Mouse (Mus musculus): ENCODE results near the gene AW822073. TPM values are rescaled to one million over a fixed set of nuclear protein-coding genes. Genes with fewer than 3 reads are reported as not detected.
"Not testable (repeated sequence)": the region's sequence is repeated elsewhere in the genome, so short reads cannot be mapped to it uniquely, and the experiment has no call there.

Gene AW822073
- polyA plus RNA-seq, 1 experiment from 2014 or later: not detected

GRCm38 (mm10) chr10:58223972-58224805, 541 bp downstream of the AW822073 start:
- not testable (repeated sequence) for H3K4me3 ChIP-seq (ENCODE audit: low read depth, low read length); H3K4me2 ChIP-seq (ENCODE audit: low read depth, low read length, severe bottlenecking); ATAC-seq (replicated peaks; ENCODE audit: low FRiP score); H3K9me3 ChIP-seq (ENCODE audit: control insufficient read depth, low read length); H3K27ac ChIP-seq (ENCODE audit: low read depth, low read length); H3K4me1 ChIP-seq (replicated peaks; ENCODE audit: control insufficient read depth, insufficient read depth, low read length); H3K9ac ChIP-seq (ENCODE audit: low read length); H3K36me3 ChIP-seq (ENCODE audit: control insufficient read depth, insufficient read depth, low read length); H3K27me3 ChIP-seq (ENCODE audit: control insufficient read depth, insufficient read depth, low read length)
- 84% methylated on average over 27 of the region's 31 CpGs for WGBS
- DNase-seq (ENCODE audit: low spot score): peak; percentile 83

DNA sequence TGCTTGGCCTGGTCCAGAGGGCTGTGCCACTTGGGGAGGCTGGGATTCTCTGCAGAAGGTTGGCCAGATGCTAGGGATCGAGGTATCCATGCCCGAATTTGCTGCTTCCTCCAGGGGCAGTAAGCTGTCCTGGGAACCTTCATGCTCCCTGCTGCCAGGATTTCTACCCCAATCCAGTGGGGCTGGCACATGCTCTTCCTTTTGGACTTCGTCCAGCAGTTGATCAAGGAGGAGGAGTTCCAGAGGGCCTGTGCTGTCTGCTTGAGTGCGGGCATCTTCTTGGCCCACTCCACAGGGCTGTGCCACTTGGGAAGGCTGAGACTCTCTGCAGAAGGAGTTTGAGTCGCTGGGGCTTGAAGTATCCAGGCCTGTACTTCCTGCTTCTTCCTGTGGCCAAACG, 1.6 kb downstream of the AW822073 start:
- H3K27ac ChIP-seq (ENCODE audit: low read depth, low read length); H3K9ac ChIP-seq (ENCODE audit: low read length); H3K4me3 ChIP-seq (ENCODE audit: low read depth, low read length); H3K4me1 ChIP-seq (replicated peaks; ENCODE audit: control insufficient read depth, insufficient read depth, low read length); DNase-seq (ENCODE audit: low spot score); ATAC-seq (replicated peaks; ENCODE audit: low FRiP score); H3K27me3 ChIP-seq (ENCODE audit: control insufficient read depth, insufficient read depth, low read length); H3K9me3 ChIP-seq (ENCODE audit: control insufficient read depth, low read length); H3K4me2 ChIP-seq (ENCODE audit: low read depth, low read length, severe bottlenecking); H3K36me3 ChIP-seq (ENCODE audit: control insufficient read depth, insufficient read depth, low read length): not testable (repeated sequence)
- 87% methylated on average over 3 of the region's 6 CpGs for WGBS

GRCm38 (mm10) chr10:58221571-58221970, 3.2 kb downstream of the AW822073 start:
- H3K27me3 ChIP-seq (ENCODE audit: control insufficient read depth, insufficient read depth, low read length); ATAC-seq (replicated peaks; ENCODE audit: low FRiP score); H3K4me3 ChIP-seq (ENCODE audit: low read depth, low read length); H3K9me3 ChIP-seq (ENCODE audit: control insufficient read depth, low read length); H3K4me2 ChIP-seq (ENCODE audit: low read depth, low read length, severe bottlenecking); H3K9ac ChIP-seq (ENCODE audit: low read length); H3K27ac ChIP-seq (ENCODE audit: low read depth, low read length); DNase-seq (ENCODE audit: low spot score); H3K4me1 ChIP-seq (replicated peaks; ENCODE audit: control insufficient read depth, insufficient read depth, low read length); H3K36me3 ChIP-seq (ENCODE audit: control insufficient read depth, insufficient read depth, low read length): not testable (repeated sequence)
- 93% methylated on average over 2 of the region's 2 CpGs for WGBS

- H3K27ac ChIP-seq (ENCODE audit: low read depth, low read length): no peak overlapping the region
- DNase-seq (ENCODE audit: low spot score): peak; percentile 68
- ATAC-seq (replicated peaks; ENCODE audit: low FRiP score): no peak
- H3K4me3 ChIP-seq (ENCODE audit: low read depth, low read length): no peak overlapping the region
- no peak overlapping the region for H3K9ac ChIP-seq (ENCODE audit: low read length)
- no peaks in the 10 kb centered on the region for H3K36me3 ChIP-seq (ENCODE audit: control insufficient read depth, insufficient read depth, low read length)
- 82% methylated on average over 6 of the region's 6 CpGs for WGBS
- H3K9me3 ChIP-seq (ENCODE audit: control insufficient read depth, low read length): no peaks in the 10 kb centered on the region
- H3K4me1 ChIP-seq (replicated peaks; ENCODE audit: control insufficient read depth, insufficient read depth, low read length): no peaks in the 10 kb centered on the region
- no peak overlapping the region for H3K4me2 ChIP-seq (ENCODE audit: low read depth, low read length, severe bottlenecking)
- no peaks in the 10 kb centered on the region for H3K27me3 ChIP-seq (ENCODE audit: control insufficient read depth, insufficient read depth, low read length)
These were observed 4.0 kb downstream of the AW822073 start for GRCm38 (mm10) chr10:58220726-58221125.

DNA sequence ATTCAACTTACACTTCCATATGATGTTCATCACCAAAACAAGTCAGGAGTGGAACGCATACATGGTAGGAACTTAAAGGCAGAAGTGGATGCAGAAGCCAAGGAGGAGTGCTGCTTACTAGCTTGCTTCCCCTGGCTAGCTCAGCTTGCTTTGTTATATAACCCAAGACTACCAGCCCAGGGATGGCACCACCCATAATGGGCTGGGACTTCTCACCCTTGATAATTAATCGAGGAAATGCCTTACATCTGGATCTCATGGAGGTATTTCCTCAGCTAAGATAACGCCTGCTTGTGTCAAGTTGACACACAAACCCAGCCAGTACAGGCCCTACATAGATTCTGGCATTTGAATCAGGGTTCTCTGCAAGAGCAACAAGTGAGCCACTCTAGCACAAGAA, 7.4 kb downstream of the AW822073 start:
- ATAC-seq (replicated peaks; ENCODE audit: low FRiP score) (no peak), DNase-seq (ENCODE audit: low spot score) (no peak)
- WGBS: 87% methylated on average over 3 of the region's 3 CpGs
- Histone ChIP-seq H3K4me3 (ENCODE audit: low read depth, low read length) (no peak overlapping the region), H3K36me3 (ENCODE audit: control insufficient read depth, insufficient read depth, low read length) (no peaks in the 10 kb centered on the region), H3K27me3 (ENCODE audit: control insufficient read depth, insufficient read depth, low read length) (no peaks in the 10 kb centered on the region), H3K9me3 (ENCODE audit: control insufficient read depth, low read length) (no peaks in the 10 kb centered on the region), H3K4me2 (ENCODE audit: low read depth, low read length, severe bottlenecking) (no peak overlapping the region), H3K4me1 (replicated peaks; ENCODE audit: control insufficient read depth, insufficient read depth, low read length) (no peaks in the 10 kb centered on the region), H3K27ac (ENCODE audit: low read depth, low read length) (no peak overlapping the region), H3K9ac (ENCODE audit: low read length) (no peak overlapping the region)

GRCm38 (mm10) chr10:58215353-58215752, 9.4 kb downstream of the AW822073 start:
- no peaks in the 10 kb centered on the region for H3K9me3 ChIP-seq (ENCODE audit: control insufficient read depth, low read length)
- DNase-seq (ENCODE audit: low spot score): no peak
- no peaks in the 10 kb centered on the region for H3K4me1 ChIP-seq (replicated peaks; ENCODE audit: control insufficient read depth, insufficient read depth, low read length)
- no peak overlapping the region for H3K27ac ChIP-seq (ENCODE audit: low read depth, low read length)
- no peak for ATAC-seq (replicated peaks; ENCODE audit: low FRiP score)
- no peak overlapping the region for H3K4me3 ChIP-seq (ENCODE audit: low read depth, low read length)
- H3K27me3 ChIP-seq (ENCODE audit: control insufficient read depth, insufficient read depth, low read length): no peaks in the 10 kb centered on the region
- no peak overlapping the region for H3K9ac ChIP-seq (ENCODE audit: low read length)
- no peaks in the 10 kb centered on the region for H3K36me3 ChIP-seq (ENCODE audit: control insufficient read depth, insufficient read depth, low read length)
- no peak overlapping the region for H3K4me2 ChIP-seq (ENCODE audit: low read depth, low read length, severe bottlenecking)
- WGBS: 85% methylated on average over 1 of the region's 1 CpGs

GRCm38 (mm10) chr10:58214934-58215333, 9.8 kb downstream of the AW822073 start:
- H3K9ac ChIP-seq (ENCODE audit: low read length): no peak overlapping the region
- ATAC-seq (replicated peaks; ENCODE audit: low FRiP score) (no peak), DNase-seq (ENCODE audit: low spot score) (no peak)
- no peak overlapping the region for H3K4me3 ChIP-seq (ENCODE audit: low read depth, low read length)
- H3K4me1 ChIP-seq (replicated peaks; ENCODE audit: control insufficient read depth, insufficient read depth, low read length): no peaks in the 10 kb centered on the region
- H3K27ac ChIP-seq (ENCODE audit: low read depth, low read length): no peak overlapping the region
- WGBS: 81% methylated on average over 5 of the region's 5 CpGs
- H3K4me2 ChIP-seq (ENCODE audit: low read depth, low read length, severe bottlenecking): no peak overlapping the region
- H3K36me3 ChIP-seq (ENCODE audit: control insufficient read depth, insufficient read depth, low read length): no peaks in the 10 kb centered on the region
- no peaks in the 10 kb centered on the region for H3K27me3 ChIP-seq (ENCODE audit: control insufficient read depth, insufficient read depth, low read length)
- no peaks in the 10 kb centered on the region for H3K9me3 ChIP-seq (ENCODE audit: control insufficient read depth, low read length)

GRCm38 (mm10) chr10:58214497-58214896, 10.2 kb downstream of the AW822073 start:
- Histone ChIP-seq H3K36me3 (ENCODE audit: control insufficient read depth, insufficient read depth, low read length) (no peaks in the 10 kb centered on the region), H3K9me3 (ENCODE audit: control insufficient read depth, low read length) (no peaks in the 10 kb centered on the region), H3K27ac (ENCODE audit: low read depth, low read length) (no peak overlapping the region), H3K27me3 (ENCODE audit: control insufficient read depth, insufficient read depth, low read length) (no peaks in the 10 kb centered on the region), H3K4me3 (ENCODE audit: low read depth, low read length) (no peak overlapping the region), H3K4me1 (replicated peaks; ENCODE audit: control insufficient read depth, insufficient read depth, low read length) (no peaks in the 10 kb centered on the region), H3K9ac (ENCODE audit: low read length) (no peak overlapping the region), H3K4me2 (ENCODE audit: low read depth, low read length, severe bottlenecking) (no peak overlapping the region)
- ATAC-seq (replicated peaks; ENCODE audit: low FRiP score) (no peak), DNase-seq (ENCODE audit: low spot score) (no peak)

DNA sequence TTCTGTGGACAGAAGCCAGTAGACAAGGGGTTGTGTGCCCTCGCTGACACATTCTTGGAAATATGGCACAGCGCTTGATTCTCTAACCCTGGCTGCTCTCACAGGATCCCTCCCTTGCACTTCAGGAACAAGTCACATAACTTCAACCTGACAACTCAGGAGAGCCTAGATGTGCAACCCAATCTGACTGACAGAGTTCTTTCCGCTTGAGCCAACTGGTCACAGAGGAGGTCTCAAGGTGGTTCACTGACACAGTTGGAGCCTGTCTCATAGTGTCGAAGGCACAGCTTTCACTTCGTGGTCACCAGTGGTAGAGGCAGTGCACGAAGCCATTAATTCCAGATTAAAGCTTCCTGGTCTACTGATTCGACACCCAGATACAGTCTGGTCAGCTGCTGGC, 12.5 kb downstream of the AW822073 start:
- no peak overlapping the region for H3K9ac ChIP-seq (ENCODE audit: low read length)
- no peaks in the 10 kb centered on the region for H3K36me3 ChIP-seq (ENCODE audit: control insufficient read depth, insufficient read depth, low read length)
- H3K4me1 ChIP-seq (replicated peaks; ENCODE audit: control insufficient read depth, insufficient read depth, low read length): no peaks in the 10 kb centered on the region
- no peak overlapping the region for H3K27ac ChIP-seq (ENCODE audit: low read depth, low read length)
- ATAC-seq (replicated peaks; ENCODE audit: low FRiP score) (no peak), DNase-seq (ENCODE audit: low spot score) (no peak)
- no peaks in the 10 kb centered on the region for H3K27me3 ChIP-seq (ENCODE audit: control insufficient read depth, insufficient read depth, low read length)
- no peaks in the 10 kb centered on the region; the same call in 1 of the 2 replicates for H3K9me3 ChIP-seq (ENCODE audit: control insufficient read depth, low read length)
- H3K4me2 ChIP-seq (ENCODE audit: low read depth, low read length, severe bottlenecking): no peak overlapping the region
- WGBS: 75% methylated on average over 7 of the region's 7 CpGs
- no peak overlapping the region for H3K4me3 ChIP-seq (ENCODE audit: low read depth, low read length)

Data from forebrain, embryonic 11.5 days (tissue).